9 mouse cellular contexts compared by ENCODE assay signal in the genomic region with DNA sequence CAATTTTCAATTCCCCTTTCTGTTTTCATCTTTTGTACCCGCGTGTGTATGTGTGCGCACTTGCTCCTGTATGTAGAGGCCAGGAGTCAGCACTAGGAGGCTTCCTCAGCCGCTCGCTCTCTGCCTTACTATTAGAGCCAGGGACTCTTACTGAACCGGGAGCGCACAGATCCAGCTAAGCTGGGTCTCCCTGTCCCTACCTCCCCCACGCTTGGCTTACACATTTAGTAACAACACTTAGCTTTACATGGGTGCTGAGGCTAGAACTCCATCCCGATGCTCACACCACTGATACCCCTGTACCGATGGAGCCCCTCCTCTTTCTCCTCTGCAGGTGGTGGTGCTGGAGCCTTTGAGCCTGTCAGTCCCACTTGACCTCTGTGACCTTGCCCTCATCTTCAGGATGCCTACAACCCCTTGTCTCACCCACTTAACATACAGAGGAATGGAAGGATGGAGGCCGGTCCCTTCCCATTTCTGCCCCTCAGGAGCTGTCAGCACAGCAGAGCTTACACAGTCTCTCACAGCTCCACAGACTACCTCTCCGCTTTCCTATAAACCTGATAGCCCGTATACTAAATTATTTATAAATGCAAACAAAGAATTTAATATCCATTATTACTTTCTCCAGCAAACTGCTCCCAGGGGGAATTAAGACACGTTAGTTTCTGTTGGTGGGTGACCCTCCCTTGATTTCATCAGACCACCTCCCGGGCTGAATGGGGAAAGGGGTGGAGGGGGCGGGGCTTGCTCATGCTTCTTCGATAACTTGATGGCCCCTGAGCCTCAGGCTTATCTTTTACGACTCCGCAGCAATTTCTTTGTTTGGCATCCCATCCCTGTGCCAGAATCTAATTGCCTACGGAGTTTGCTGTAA. TPM values are rescaled to one million over a fixed set of nuclear protein-coding genes. Genes with fewer than 3 reads are reported as not detected.
DNase-seq lines count a peak whose midpoint lies in the region; ATAC-seq and TF ChIP-seq lines count a peak whose summit lies in the region.
"Had no signal": no experiment of that assay in that cellular context is flagged by ENCODE, and none has a peak within 500 bp of the region (broad histone marks: within the 10 kb centered on the region; RNA-seq: fewer than 3 reads in every experiment).

No protein-coding gene starts in this region.

- DNase-seq in A20 (ENCODE audit: low read depth, low spot score) (peak; percentile 41), CH12.LX (ENCODE audit: extremely low read depth) (no peak)
- DNase-seq in hindbrain, embryonic 11.5 days (ENCODE audit: low spot score): no peak
- no peak for DNase-seq in thymus, adult 2 months
- no peak for DNase-seq in adrenal gland, postnatal 36 days
- DNase-seq in embryo, embryonic 11 days: no peak

- TF ChIP-seq POLR2A in CH12.LX (IDR thresholded peaks at IDR 0.05; ENCODE audit: low read depth, low read length): no peak
- no peak for TF ChIP-seq POLR2A in thymus, adult 2 months (IDR thresholded peaks at IDR 0.05; ENCODE audit: control insufficient read depth, extremely low read depth, insufficient read depth, low read length, poor library complexity)

- 0 out of 2 replicates have a peak overlapping the region, but pooled peaks have one; percentile 8 for H3K4me2 ChIP-seq in CH12.LX (ENCODE audit: insufficient read depth, low read depth, poor library complexity, severe bottlenecking)
- peak overlapping the region; percentile 26; the same call in 1 of the 2 replicates for H3K4me2 ChIP-seq in hindbrain, embryonic 11.5 days (replicated peaks; ENCODE audit: low read depth, low read length)

- H3K4me3 ChIP-seq in CH12.LX (replicated peaks in 1 of 3; ENCODE audit: low read depth in 2 of 3, low read length in 2 of 3, poor library complexity in 1 of 3): no peak overlapping the region
- no peak overlapping the region for H3K4me3 ChIP-seq in hindbrain, embryonic 11.5 days (ENCODE audit: low read depth, low read length)
- H3K4me3 ChIP-seq in thymus, adult 2 months (ENCODE audit: control insufficient read depth, insufficient read depth, low read length): no peak overlapping the region

- ATAC-seq in hindbrain, embryonic 11.5 days (ENCODE audit: low FRiP score): peak; percentile 17; the same call in 1 of the 2 replicates
- 0 out of 2 replicates have a peak, but pooled peaks have one; percentile 10 for ATAC-seq in megakaryocyte progenitor cell, adult 5-6 weeks (replicated peaks; ENCODE audit: poor library complexity)

- no peak overlapping the region for H3K9ac ChIP-seq in CH12.LX (ENCODE audit: insufficient read depth, low read depth)
- H3K9ac ChIP-seq in hindbrain, embryonic 11.5 days (ENCODE audit: low read depth, low read length): no peak overlapping the region

- H3K79me2 ChIP-seq in CH12.LX (replicated peaks; ENCODE audit: control insufficient read depth, extremely low read depth, insufficient read depth, poor library complexity, severe bottlenecking): no peaks in the 10 kb centered on the region

- in situ Hi-C loops in CH12.LX (cut with MboI; ENCODE audit: low pct_ligation_motif_present, low pct_unique_long_range_greater_than_20kb, low sequenced_read_pairs): loop anchor here (10.0 kb wide), 1 partner anchor 153 kb away; the partner anchor contains the start of gene Htr6

- TF ChIP-seq CTCF in CH12.LX (conservative IDR thresholded peaks at IDR 0.05 in 1 of 2, IDR thresholded peaks at IDR 0.05 in 1 of 2; ENCODE audit: low read depth in 2 of 2, low read length in 2 of 2): 0 out of 4 replicates have a peak, but pooled peaks of 1 of the 2 experiments have one; percentile 3
- no peak for TF ChIP-seq CTCF in thymus, adult 2 months (IDR thresholded peaks at IDR 0.05; ENCODE audit: borderline replicate concordance, control insufficient read depth, extremely low read depth, insufficient read depth, low read length, poor library complexity)

- dilution Hi-C loops in CH12.LX (cut with MboI; ENCODE audit: extremely low pct_ligation_motif_present, extremely low pct_unique_long_range_greater_than_20kb, low sequenced_read_pairs): no loop called here

- WGBS in hindbrain, embryonic 11.5 days: 34% methylated on average over 20 of the region's 20 CpGs
- 52% methylated on average over 20 of the region's 20 CpGs for WGBS in thymus, adult 2 months

- TF ChIP-seq RAD21 in CH12.LX (IDR thresholded peaks at IDR 0.05; ENCODE audit: low read depth, low read length): no peak

- no peaks in the 10 kb centered on the region for H3K36me3 ChIP-seq in CH12.LX (replicated peaks in 1 of 2; ENCODE audit: control insufficient read depth in 1 of 2, insufficient read depth in 1 of 2, low read length in 1 of 2)
- H3K36me3 ChIP-seq in hindbrain, embryonic 11.5 days (ENCODE audit: control insufficient read depth, insufficient read depth, low read length): no peaks in the 10 kb centered on the region
- H3K36me3 ChIP-seq in thymus, adult 2 months (ENCODE audit: control insufficient read depth, insufficient read depth, low read length): no peaks in the 10 kb centered on the region

- peaks cover 3 to 10% of the 10 kb centered on the region in 2 experiments; a peak in 3 of 4 replicates for H3K4me1 ChIP-seq in CH12.LX (ENCODE audit: control insufficient read depth in 1 of 2, insufficient read depth in 2 of 2)
- no peaks in the 10 kb centered on the region for H3K4me1 ChIP-seq in hindbrain, embryonic 11.5 days (replicated peaks; ENCODE audit: control insufficient read depth, insufficient read depth, low read length)
- no peaks in the 10 kb centered on the region for H3K4me1 ChIP-seq in thymus, adult 2 months (replicated peaks; ENCODE audit: control insufficient read depth, insufficient read depth, low read length)

- TF ChIP-seq EP300 in CH12.LX (IDR thresholded peaks at IDR 0.05; ENCODE audit: low read length): no peak

- peaks cover 13% of the 10 kb centered on the region for H3K27me3 ChIP-seq in CH12.LX (replicated peaks)
- no peaks in the 10 kb centered on the region for H3K27me3 ChIP-seq in hindbrain, embryonic 11.5 days (ENCODE audit: control insufficient read depth, insufficient read depth, low read length)
- no peaks in the 10 kb centered on the region for H3K27me3 ChIP-seq in thymus, adult 2 months (ENCODE audit: control insufficient read depth, insufficient read depth, low read length)

- no peak overlapping the region for H3K27ac ChIP-seq in CH12.LX (ENCODE audit: insufficient read depth, low read depth)
- H3K27ac ChIP-seq in hindbrain, embryonic 11.5 days (ENCODE audit: low read depth, low read length): no peak overlapping the region
- H3K27ac ChIP-seq in thymus, adult 2 months (ENCODE audit: control insufficient read depth, insufficient read depth, low read length): no peak overlapping the region

- H3K9me3 ChIP-seq in CH12.LX (replicated peaks; ENCODE audit: low read length): peaks cover 7% of the 10 kb centered on the region
- no peaks in the 10 kb centered on the region for H3K9me3 ChIP-seq in hindbrain, embryonic 11.5 days (ENCODE audit: control insufficient read depth, low read length)

TF ChIP-seq in CH12.LX, 34 proteins besides CTCF, POLR2A, EP300 and RAD21 (continues in another document):
- TF ChIP-seq MEF2A (IDR thresholded peaks at IDR 0.05; ENCODE audit: borderline replicate concordance, low read depth, low read length) (no peak), TBP (conservative IDR thresholded peaks at IDR 0.05; ENCODE audit: low read depth, low read length) (no peak), E2F4 (IDR thresholded peaks at IDR 0.05; ENCODE audit: insufficient replicate concordance, low read depth, low read length) (no peak), SIN3A (IDR thresholded peaks at IDR 0.05; ENCODE audit: low read length) (0 out of 2 replicates have a peak, but pooled peaks have one; percentile 1), ETS1 (conservative IDR thresholded peaks at IDR 0.05; ENCODE audit: low read depth, low read length) (no peak)

RNA-seq across cellular contexts. Expression of gene Otud3, which starts 7.7 kb away (rescaled TPM):
- total RNA-seq in CH12.LX (2012; rRNA removed): 5.5 and 6.3 TPM in 2 replicates
- total RNA-seq in CH12.LX (2014; rRNA removed): 2.8 and 3.2 TPM in 2 replicates
- polyA plus RNA-seq in CH12.LX (2012; ENCODE audit: insufficient read length, low read depth): 5.4 TPM in 2 replicates
- polyA plus RNA-seq in hindbrain, embryonic 11.5 days (2014; fragmentation: Nextera tagmentation; extraction: Ambion mirVana): 3.1 and 3.5 TPM in 2 replicates
- 1.9 and 3.9 TPM in 2 replicates for total RNA-seq in megakaryocyte progenitor cell, adult 5-6 weeks (2015)
- total RNA-seq in megakaryocyte progenitor cell, adult 5-6 weeks (2017): 8.6 and 8.9 TPM in 2 replicates
- polyA plus RNA-seq in thymus, adult 2 months (2012; rRNA removed): 8.9 and 9.5 TPM in 2 replicates
- total RNA-seq in adrenal gland, postnatal 36 days (2021): 10 to 100 TPM; 10.2 to 14.4 TPM

RNA-seq across cellular contexts. Expression of gene Pla2g2e, which starts 43.8 kb away (rescaled TPM):
- total RNA-seq in CH12.LX (2012; rRNA removed) (0.30 and 0.50 TPM in 2 replicates), CH12.LX (2014; rRNA removed) (not detected in 2 replicates)
- polyA plus RNA-seq in CH12.LX (2012; ENCODE audit: insufficient read length, low read depth): not detected in 2 replicates
- polyA plus RNA-seq in hindbrain, embryonic 11.5 days (2014; fragmentation: Nextera tagmentation; extraction: Ambion mirVana): not detected in 2 replicates
- total RNA-seq in megakaryocyte progenitor cell, adult 5-6 weeks (2015): not detected in 2 replicates
- not detected in 2 replicates for total RNA-seq in megakaryocyte progenitor cell, adult 5-6 weeks (2017)
- polyA plus RNA-seq in thymus, adult 2 months (2012; rRNA removed): 1.1 and 1.6 TPM in 2 replicates
- 1 to 10 TPM; 3.3 to 4.0 TPM for total RNA-seq in adrenal gland, postnatal 36 days (2021)
- total RNA-seq: left cerebral cortex, postnatal 36 days had no signal

RNA-seq across cellular contexts. Expression of gene Rnf186, which starts 45.4 kb away (rescaled TPM):
- total RNA-seq in CH12.LX (2012; rRNA removed): not detected in 2 replicates
- not detected in 2 replicates for total RNA-seq in CH12.LX (2014; rRNA removed)
- polyA plus RNA-seq in CH12.LX (2012; ENCODE audit: insufficient read length, low read depth): not detected in 2 replicates
- polyA plus RNA-seq in hindbrain, embryonic 11.5 days (2014; fragmentation: Nextera tagmentation; extraction: Ambion mirVana): not detected in 2 replicates
- total RNA-seq in megakaryocyte progenitor cell, adult 5-6 weeks (2015): not detected in 2 replicates
- total RNA-seq in megakaryocyte progenitor cell, adult 5-6 weeks (2017): not detected in 2 replicates
- polyA plus RNA-seq in thymus, adult 2 months (2012; rRNA removed): 2.1 and 2.3 TPM in 2 replicates
- total RNA-seq in adrenal gland, postnatal 36 days (2021): not detected
- total RNA-seq: left cerebral cortex, postnatal 36 days had no signal

RNA-seq across cellular contexts. Expression of gene Gm13030, which starts 47.7 kb away (rescaled TPM):
- total RNA-seq in CH12.LX (2012; rRNA removed): not detected in 2 replicates
- not detected in 2 replicates for total RNA-seq in CH12.LX (2014; rRNA removed)
- polyA plus RNA-seq in CH12.LX (2012; ENCODE audit: insufficient read length, low read depth): not detected in 2 replicates
- polyA plus RNA-seq in hindbrain, embryonic 11.5 days (2014; fragmentation: Nextera tagmentation; extraction: Ambion mirVana): not detected in 2 replicates
- total RNA-seq in megakaryocyte progenitor cell, adult 5-6 weeks (2015): not detected in 2 replicates
- total RNA-seq in megakaryocyte progenitor cell, adult 5-6 weeks (2017): not detected in 2 replicates
- not detected in 2 replicates for polyA plus RNA-seq in thymus, adult 2 months (2012; rRNA removed)
- total RNA-seq in adrenal gland, postnatal 36 days (2021): not detected
- total RNA-seq: heart, postnatal 14 days; left cerebral cortex, postnatal 36 days had no signal

RNA-seq across cellular contexts. Expression of gene Tmco4, which starts 51.2 kb away (rescaled TPM):
- total RNA-seq in CH12.LX (2012; rRNA removed) (22.2 and 23.2 TPM in 2 replicates), CH12.LX (2014; rRNA removed) (16.1 and 20.3 TPM in 2 replicates)
- 19.2 and 21.7 TPM in 2 replicates for polyA plus RNA-seq in CH12.LX (2012; ENCODE audit: insufficient read length, low read depth)
- 0.61 and 1.3 TPM in 2 replicates for polyA plus RNA-seq in hindbrain, embryonic 11.5 days (2014; fragmentation: Nextera tagmentation; extraction: Ambion mirVana)
- total RNA-seq in megakaryocyte progenitor cell, adult 5-6 weeks (2015): 8.3 and 9.5 TPM in 2 replicates
- 19.6 and 26.9 TPM in 2 replicates for total RNA-seq in megakaryocyte progenitor cell, adult 5-6 weeks (2017)
- 30.2 and 30.7 TPM in 2 replicates for polyA plus RNA-seq in thymus, adult 2 months (2012; rRNA removed)
- 10 to 100 TPM; 11.3 to 18.1 TPM for total RNA-seq in adrenal gland, postnatal 36 days (2021)
